Mouse (Mus musculus) MEL (cell line): Measurements from ENCODE around the gene Gdi2. TPM values are rescaled to one million over a fixed set of nuclear protein-coding genes. Genes with fewer than 3 reads are reported as not detected.

Experiments
- DNase-seq: peaks from one replicate; pipeline ENCODE4 v3.0.0; 2011; ENCODE audit warnings: low read depth, low spot score
- H3K27ac ChIP-seq: 2 replicates; pipeline ENCODE4 v1.5.1; 2012; ENCODE audit warnings: low read depth, mild to moderate bottlenecking, control low read depth, low read length, moderate library complexity; ENCODE audit not compliant: control insufficient read depth
- H3K27me3 ChIP-seq, 2 experiments: fragments of 150-350 bp in 1 of 2; sonication (generic) in 1 of 2; 2 replicates each; pipeline ENCODE4 v1.6.1; 2012; ENCODE audit warnings: low read length in 2 of 2, mild to moderate bottlenecking in 2 of 2, improper control_type of control experiment in 1 of 2, moderate library complexity in 1 of 2; ENCODE audit not compliant: insufficient read depth in 2 of 2, control insufficient read depth in 1 of 2
- H3K36me3 ChIP-seq, 2 experiments: 2 replicates each; pipeline ENCODE4 v1.6.1; 2012 to 2014; ENCODE audit warnings: low read length in 2 of 2, improper control_type of control experiment in 1 of 2, inconsistent platforms in 1 of 2, mild to moderate bottlenecking in 1 of 2; ENCODE audit not compliant: insufficient read depth in 2 of 2, control insufficient read depth in 1 of 2
- H3K4me1 ChIP-seq, 2 experiments: fragments of 150-350 bp in 1 of 2; sonication (generic) in 1 of 2; 2 replicates each; pipeline ENCODE4 v1.6.1; 2012; ENCODE audit warnings: low read length in 2 of 2, improper control_type of control experiment in 1 of 2, mild to moderate bottlenecking in 1 of 2; ENCODE audit not compliant: insufficient read depth in 2 of 2, control insufficient read depth in 1 of 2
- H3K4me3 ChIP-seq, 2 experiments: fragments of 150-350 bp in 1 of 2; sonication (generic) in 1 of 2; 2 replicates each; pipeline ENCODE4 v1.5.1; 2012; ENCODE audit warnings: low read depth in 2 of 2, low read length in 2 of 2, mild to moderate bottlenecking in 2 of 2, moderate library complexity in 2 of 2, control low read depth in 1 of 2, improper control_type of control experiment in 1 of 2; ENCODE audit not compliant: control insufficient read depth in 1 of 2, insufficient read depth in 1 of 2
- H3K79me2 ChIP-seq: 2 replicates; pipeline ENCODE4 v1.6.1; 2012; ENCODE audit warnings: mild to moderate bottlenecking, low read length, moderate library complexity; ENCODE audit not compliant: control insufficient read depth, poor library complexity, insufficient read depth
- H3K9ac ChIP-seq: 2 replicates; pipeline ENCODE4 v1.6.1; 2012; ENCODE audit warnings: low read depth, mild to moderate bottlenecking, control low read depth, low read length, moderate library complexity; ENCODE audit not compliant: control insufficient read depth, poor library complexity, severe bottlenecking
- H3K9me3 ChIP-seq: fragments of 150-350 bp; sonication (generic); replicated peaks from 2 replicates; pipeline ENCODE4 v1.6.1; 2012; ENCODE audit warnings: mild to moderate bottlenecking, low read length, improper control_type of control experiment, moderate library complexity; ENCODE audit not compliant: insufficient read depth
- CHD2 ChIP-seq: IDR thresholded peaks from 2 replicates; pipeline ENCODE4 v1.6.1; 2011; ENCODE audit warnings: low read length, improper control_type of control experiment
- EP300 ChIP-seq, 2 experiments: IDR thresholded peaks; 2 replicates each; pipeline ENCODE4 v1.6.1; 2011; ENCODE audit warnings: improper control_type of control experiment in 2 of 2, low read length in 2 of 2, low read depth in 1 of 2, mild to moderate bottlenecking in 1 of 2
- ETS1 ChIP-seq: IDR thresholded peaks from 2 replicates; pipeline ENCODE4 v1.6.1; 2012; ENCODE audit warnings: low read depth, mild to moderate bottlenecking, inconsistent platforms, low read length, improper control_type of control experiment, moderate library complexity
- GABPA ChIP-seq: IDR thresholded peaks from 2 replicates; pipeline ENCODE4 v1.6.1; 2012; ENCODE audit warnings: low read depth, mild to moderate bottlenecking, inconsistent platforms, low read length, improper control_type of control experiment, moderate library complexity
- MAFK ChIP-seq: IDR thresholded peaks from 2 replicates; pipeline ENCODE4 v1.6.1; 2011; ENCODE audit warnings: low read depth, mild to moderate bottlenecking, low read length, improper control_type of control experiment, borderline replicate concordance
- MYC ChIP-seq: IDR thresholded peaks from 2 replicates; pipeline ENCODE4 v1.6.1; 2011; ENCODE audit warnings: low read depth, mild to moderate bottlenecking, low read length, improper control_type of control experiment, moderate library complexity
- NRF1 ChIP-seq: IDR thresholded peaks from 2 replicates; pipeline ENCODE4 v1.6.1; 2014; ENCODE audit warnings: low read depth, mild to moderate bottlenecking, inconsistent platforms, low read length, improper control_type of control experiment, moderate library complexity; ENCODE audit not compliant: poor library complexity, insufficient read depth, severe bottlenecking
- RCOR1 ChIP-seq: IDR thresholded peaks from 2 replicates; pipeline ENCODE4 v1.6.1; 2012; ENCODE audit warnings: low read depth, mild to moderate bottlenecking, inconsistent platforms, low read length, improper control_type of control experiment
- SIN3A ChIP-seq: IDR thresholded peaks from 2 replicates; pipeline ENCODE4 v1.6.1; 2012; ENCODE audit warnings: low read length, improper control_type of control experiment, inconsistent platforms
- USF2 ChIP-seq, 2 experiments: IDR thresholded peaks; 2 replicates each; pipeline ENCODE4 v1.6.1; 2011 to 2012; ENCODE audit warnings: improper control_type of control experiment in 2 of 2, low read length in 2 of 2, borderline replicate concordance in 1 of 2, inconsistent platforms in 1 of 2, low read depth in 1 of 2, mild to moderate bottlenecking in 1 of 2; ENCODE audit not compliant: insufficient read depth in 1 of 2
- polyA plus RNA-seq, 2 experiments: library from polyadenylated mRNA; stranded (reverse) in 1 of 2; unstranded in 1 of 2; fragments of >175 nt in 1 of 2; fragments of >200 nt in 1 of 2; gene quantifications; 2 replicates each; pipeline versions ENCODE4 v1.2.1 to v1.2.4; 2012; ENCODE audit warnings: low replicate concordance in 2 of 2, low read depth in 1 of 2; ENCODE audit not compliant: insufficient read length in 2 of 2, insufficient read depth in 1 of 2, missing spikeins in 1 of 2
- total RNA-seq: library from RNA; depleted of rRNA; stranded (reverse); fragments of 300-350 nt; gene quantifications from 2 replicates; pipeline ENCODE4 v1.2.3, GENCODE M21; 2012

Gene Gdi2
- total and polyA plus RNA-seq, 3 experiments: 244 to 470 (median 305) TPM

- peaks cover 36 to 54% of the 10 kb centered on the region in 2 experiments for H3K36me3 ChIP-seq
- H3K27ac ChIP-seq: no peak overlapping the region
- H3K9me3 ChIP-seq: no peaks in the 10 kb centered on the region
- DNase-seq: peak; percentile 75
- peaks cover 76% of the 10 kb centered on the region for H3K79me2 ChIP-seq
- no peaks in the 10 kb centered on the region for H3K27me3 ChIP-seq
- TF ChIP-seq RCOR1 (peak; percentile 53; the same call in 1 of the 2 replicates), ETS1 (peak; percentile 75), NRF1 (no peak), SIN3A (0 out of 2 replicates have a peak, but pooled peaks have one; percentile 38), EP300 (IDR thresholded peaks at IDR 0.05; ENCODE audit: low read depth in 1 of 2, low read length in 2 of 2) (peak; percentile 20 to 53; a peak in 1 of 4 replicates)
- peaks cover 27 to 30% of the 10 kb centered on the region in 2 experiments for H3K4me1 ChIP-seq
- 0 out of 2 replicates have a peak overlapping the region, but pooled peaks have one; percentile 2 for H3K9ac ChIP-seq
- no peak overlapping the region for H3K4me3 ChIP-seq
Observed at GRCm38 (mm10) chr13:3544925-3545324, 7.1 kb downstream of the Gdi2 start.

- H3K4me3 ChIP-seq: no peak overlapping the region
- no peak for TF ChIP-seq CHD2
- peaks cover 54% of the 10 kb centered on the region for H3K79me2 ChIP-seq
- DNase-seq: no peak
- H3K9ac ChIP-seq: no peak overlapping the region
- peaks cover 16 to 17% of the 10 kb centered on the region in 2 experiments for H3K4me1 ChIP-seq
- H3K9me3 ChIP-seq: no peaks in the 10 kb centered on the region
- H3K36me3 ChIP-seq: peaks cover 31 to 46% of the 10 kb centered on the region in 2 experiments
- no peak overlapping the region for H3K27ac ChIP-seq
- no peaks in the 10 kb centered on the region for H3K27me3 ChIP-seq
Observed at GRCm38 (mm10) chr13:3547410-3547809, 9.5 kb downstream of the Gdi2 start.

GRCm38 (mm10) chr13:3547856-3548255, 10.0 kb downstream of the Gdi2 start:
- Histone ChIP-seq H3K9me3 (no peaks in the 10 kb centered on the region), H3K27me3 (no peaks in the 10 kb centered on the region), H3K9ac (no peak overlapping the region), H3K27ac (no peak overlapping the region), H3K4me3 (no peak overlapping the region), H3K36me3 (peaks cover 26 to 48% of the 10 kb centered on the region in 2 experiments), H3K4me1 (peaks cover 13 to 16% of the 10 kb centered on the region in 2 experiments), H3K79me2 (peaks cover 50% of the 10 kb centered on the region)
- TF ChIP-seq GABPA (no peak), MYC (no peak), USF2 (IDR thresholded peaks at IDR 0.05; ENCODE audit: borderline replicate concordance in 1 of 2, insufficient read depth in 1 of 2, low read depth in 1 of 2, low read length in 2 of 2) (no peak), MAFK (peak; percentile 42; the same call in 1 of the 2 replicates)
- no peak for DNase-seq
